Mouse (Mus musculus): Measurements from ENCODE around the gene Twist1. TPM values are rescaled to one million over a fixed set of nuclear protein-coding genes. Genes with fewer than 3 reads are reported as not detected.

Gene Twist1
- total and polyA plus RNA-seq, 2 experiments: 0.20 to 0.92 TPM

- Histone ChIP-seq H3K79me2 (ENCODE audit: control insufficient read depth, insufficient read depth, low read length) (no peaks in the 10 kb centered on the region), H3K9ac (ENCODE audit: low read depth, low read length) (no peak overlapping the region), H3K27me3 (ENCODE audit: control insufficient read depth, insufficient read depth, low read length) (no peaks in the 10 kb centered on the region), H3K36me3 (ENCODE audit: control insufficient read depth, insufficient read depth, low read length) (no peaks in the 10 kb centered on the region), H3K27ac (replicated peaks; ENCODE audit: insufficient read depth, low read depth, low read length) (no peak overlapping the region), H3K4me1 (ENCODE audit: control insufficient read depth, insufficient read depth, low read length) (no peaks in the 10 kb centered on the region), H3K4me3 (ENCODE audit: insufficient read depth, low read depth, low read length) (no peak overlapping the region)
- TF ChIP-seq POLR2A (IDR thresholded peaks at IDR 0.05; ENCODE audit: extremely low read depth, insufficient read depth, low read length) (no peak), CTCF (IDR thresholded peaks at IDR 0.05; ENCODE audit: low read depth, low read length) (no peak)
- no peak for DNase-seq (ENCODE audit: extremely low read depth, low read depth, low spot score)
- WGBS: 81% methylated on average over 4 of the region's 4 CpGs
These were observed 22.7 kb downstream of the Twist1 start for GRCm38 (mm10) chr12:33980159-33980558.

- DNase-seq (ENCODE audit: extremely low read depth, low read depth, low spot score): no peak
- no peak for TF ChIP-seq CTCF (IDR thresholded peaks at IDR 0.05; ENCODE audit: low read depth, low read length)
- no peak for TF ChIP-seq POLR2A (IDR thresholded peaks at IDR 0.05; ENCODE audit: extremely low read depth, insufficient read depth, low read length)
- Histone ChIP-seq H3K79me2 (ENCODE audit: control insufficient read depth, insufficient read depth, low read length) (no peaks in the 10 kb centered on the region), H3K9ac (ENCODE audit: low read depth, low read length) (no peak overlapping the region), H3K4me3 (ENCODE audit: insufficient read depth, low read depth, low read length) (no peak overlapping the region), H3K4me1 (ENCODE audit: control insufficient read depth, insufficient read depth, low read length) (no peaks in the 10 kb centered on the region), H3K27ac (replicated peaks; ENCODE audit: insufficient read depth, low read depth, low read length) (no peak overlapping the region), H3K36me3 (ENCODE audit: control insufficient read depth, insufficient read depth, low read length) (no peaks in the 10 kb centered on the region), H3K27me3 (ENCODE audit: control insufficient read depth, insufficient read depth, low read length) (no peaks in the 10 kb centered on the region)
- 74% methylated on average over 7 of the region's 7 CpGs for whole genome bisulfite sequencing
These were observed 24.0 kb downstream of the Twist1 start for GRCm38 (mm10) chr12:33981433-33981832.

GRCm38 (mm10) chr12:33993127-33993526 lies 35.7 kb downstream of the Twist1 start:
- Histone ChIP-seq H3K9ac (ENCODE audit: low read depth, low read length) (no peak overlapping the region), H3K79me2 (ENCODE audit: control insufficient read depth, insufficient read depth, low read length) (no peaks in the 10 kb centered on the region), H3K4me1 (ENCODE audit: control insufficient read depth, insufficient read depth, low read length) (no peaks in the 10 kb centered on the region), H3K27me3 (ENCODE audit: control insufficient read depth, insufficient read depth, low read length) (no peaks in the 10 kb centered on the region; the same call in 1 of the 2 replicates), H3K4me3 (ENCODE audit: insufficient read depth, low read depth, low read length) (no peak overlapping the region), H3K27ac (replicated peaks; ENCODE audit: insufficient read depth, low read depth, low read length) (no peak overlapping the region), H3K36me3 (ENCODE audit: control insufficient read depth, insufficient read depth, low read length) (no peaks in the 10 kb centered on the region)
- WGBS: 58% methylated on average over 3 of the region's 3 CpGs
- no peak for DNase-seq (ENCODE audit: extremely low read depth, low read depth, low spot score)
- TF ChIP-seq POLR2A (IDR thresholded peaks at IDR 0.05; ENCODE audit: extremely low read depth, insufficient read depth, low read length) (no peak), CTCF (IDR thresholded peaks at IDR 0.05; ENCODE audit: low read depth, low read length) (no peak)

Other genes with a start within 250 kb of the Twist1 start
- not detected in 2 replicates for gene Ferd3l, start 29.2 kb upstream of the Twist1 start, total RNA-seq (2014; rRNA removed)
- gene Ferd3l, start 29.2 kb upstream of the Twist1 start, polyA plus RNA-seq (2012; rRNA removed): not detected in 2 replicates